Mouse (Mus musculus): Measurements from ENCODE around the gene Haus8. TPM values are rescaled to one million over a fixed set of nuclear protein-coding genes. Genes with fewer than 3 reads are reported as not detected.
"Not testable (repeated sequence)": the region's sequence is repeated elsewhere in the genome, so short reads cannot be mapped to it uniquely, and the experiment has no call there.

Haus8 gene
- polyA plus RNA-seq, 1 experiment from 2014 or later = 33.8 TPM

GRCm38 (mm10) chr8:71267690-71268089, 5.0 kb downstream of the Haus8 start:
- DNase-seq (ENCODE audit: low read depth, low spot score) (no peak), ATAC-seq (no peak)
- TF ChIP-seq CTCF (IDR thresholded peaks at IDR 0.05) = no peak
- no peaks in the 10 kb centered on the region for H3K27me3 ChIP-seq
- in situ Hi-C loops (cut with MboI; ENCODE audit: low pct_unique_long_range_greater_than_20kb) = loop anchor here (25.0 kb wide), 1 partner anchor 255 kb away; no protein-coding TSS in a partner anchor
- POLR2A ChIA-PET = no interaction called here
- CTCF ChIA-PET = no interaction called here

- TF ChIP-seq CTCF (IDR thresholded peaks at IDR 0.05) = no peak
- DNase-seq (ENCODE audit: low read depth, low spot score) (no peak), ATAC-seq (no peak)
- CTCF ChIA-PET = no interaction called here
- in situ Hi-C loops (cut with MboI; ENCODE audit: low pct_unique_long_range_greater_than_20kb) = loop anchor here (25.0 kb wide), 1 partner anchor 249 kb away; no protein-coding TSS in a partner anchor
- POLR2A ChIA-PET = no interaction called here
- no peaks in the 10 kb centered on the region for H3K27me3 ChIP-seq
These were observed 11.5 kb downstream of the Haus8 start for GRCm38 (mm10) chr8:71261234-71261633.

- POLR2A ChIA-PET = no interaction called here
- TF ChIP-seq CTCF (IDR thresholded peaks at IDR 0.05) = no peak
- in situ Hi-C loops (cut with MboI; ENCODE audit: low pct_unique_long_range_greater_than_20kb) = loop anchor here (25.0 kb wide), 1 partner anchor 244 kb away; no protein-coding TSS in a partner anchor
These were observed 16.0 kb downstream of the Haus8 start for GRCm38 (mm10) chr8:71256545-71257232.

GRCm38 (mm10) chr8:71248203-71248602, 24.5 kb downstream of the Haus8 start:
- ATAC-seq = no peak
- no peaks in the 10 kb centered on the region for H3K27me3 ChIP-seq
- in situ Hi-C loops (cut with MboI; ENCODE audit: low pct_unique_long_range_greater_than_20kb) = loop anchor here (25.0 kb wide), 1 partner anchor 111 kb away; no protein-coding TSS in a partner anchor
- DNase-seq (ENCODE audit: low read depth, low spot score) = no peak
- no peak for TF ChIP-seq CTCF (IDR thresholded peaks at IDR 0.05)
- CTCF ChIA-PET = no interaction called here
- POLR2A ChIA-PET = no interaction called here

More at GRCm38 (mm10) chr8:71256545-71257232, 16.0 kb downstream of the Haus8 start:
- CTCF ChIA-PET = no interaction called here
- ATAC-seq = no peak
- H3K27me3 ChIP-seq = no peaks in the 10 kb centered on the region
- DNase-seq (ENCODE audit: low read depth, low spot score) = no peak

GRCm38 (mm10) chr8:71242757-71243156, 30.0 kb downstream of the Haus8 start:
- H3K27me3 ChIP-seq = no peaks in the 10 kb centered on the region
- POLR2A ChIA-PET = interaction anchor here (0.7 kb wide), 1 partner anchor 1243 kb away, joined by 3 read pairs; no protein-coding TSS in a partner anchor
- CTCF ChIA-PET = no interaction called here
- in situ Hi-C loops (cut with MboI; ENCODE audit: low pct_unique_long_range_greater_than_20kb) = loop anchor here (25.0 kb wide), 1 partner anchor 105 kb away; no protein-coding TSS in a partner anchor
- TF ChIP-seq CTCF (IDR thresholded peaks at IDR 0.05) = no peak
- DNase-seq (ENCODE audit: low read depth, low spot score) = no peak
- ATAC-seq = no peak

GRCm38 (mm10) chr8:71224560-71224959, 48.2 kb downstream of the Haus8 start:
- DNase-seq (ENCODE audit: low read depth, low spot score) (no peak), ATAC-seq (no peak)
- POLR2A ChIA-PET = no interaction called here

GRCm38 (mm10) chr8:71214266-71214665, 58.5 kb downstream of the Haus8 start:
- ATAC-seq; DNase-seq (ENCODE audit: low read depth, low spot score); H3K27me3 ChIP-seq; in situ Hi-C loops (cut with MboI; ENCODE audit: low pct_unique_long_range_greater_than_20kb); CTCF ChIA-PET; POLR2A ChIA-PET: not testable (repeated sequence)

More at GRCm38 (mm10) chr8:71224560-71224959, 48.2 kb downstream of the Haus8 start:
- no peak for TF ChIP-seq CTCF (IDR thresholded peaks at IDR 0.05)
- CTCF ChIA-PET = interaction anchor here (0.8 kb wide), 1 partner anchor 97 kb away, joined by 3 read pairs; no protein-coding TSS in a partner anchor
- peaks cover 3% of the 10 kb centered on the region for H3K27me3 ChIP-seq
- in situ Hi-C loops (cut with MboI; ENCODE audit: low pct_unique_long_range_greater_than_20kb) = no loop called here

GRCm38 (mm10) chr8:71205541-71205967, 67.2 kb downstream of the Haus8 start:
- in situ Hi-C loops (cut with MboI; ENCODE audit: low pct_unique_long_range_greater_than_20kb); H3K27me3 ChIP-seq; POLR2A ChIA-PET; CTCF ChIA-PET; DNase-seq (ENCODE audit: low read depth, low spot score): not testable (repeated sequence)
- peak; percentile 17 for ATAC-seq

Other genes starting within 250 kb of the Haus8 start
- 71.2 TPM for gene Myo9b, start 220 bp downstream of the Haus8 start, polyA plus RNA-seq (2021)
- gene Use1, start 93.9 kb upstream of the Haus8 start, polyA plus RNA-seq (2021) = 123 TPM
- 19.9 TPM for gene Ocel1, start 98.4 kb upstream of the Haus8 start, polyA plus RNA-seq (2021)
- gene Nr2f6, start 109.0 kb upstream of the Haus8 start, polyA plus RNA-seq (2021) = 140 TPM
- gene Ushbp1, start 122.9 kb upstream of the Haus8 start, polyA plus RNA-seq (2021) = 0.36 TPM
- gene Babam1, start 123.9 kb upstream of the Haus8 start, polyA plus RNA-seq (2021) = 103 TPM
- 9.0 TPM for gene Ankle1, start 133.1 kb upstream of the Haus8 start, polyA plus RNA-seq (2021)
- 73.0 TPM for gene Abhd8, start 190.7 kb upstream of the Haus8 start, polyA plus RNA-seq (2021)
- 81.5 TPM for gene Mrpl34, start 192.0 kb upstream of the Haus8 start, polyA plus RNA-seq (2021)
- 67.8 TPM for gene Dda1, start 196.3 kb upstream of the Haus8 start, polyA plus RNA-seq (2021)
- gene Ano8, start 213.0 kb upstream of the Haus8 start, polyA plus RNA-seq (2021) = 38.2 TPM
- 44.1 TPM for gene Gtpbp3, start 215.2 kb upstream of the Haus8 start, polyA plus RNA-seq (2021)
- 0.21 TPM for gene Plvap, start 238.8 kb upstream of the Haus8 start, polyA plus RNA-seq (2021)

Data from Patski (cell line).